Mouse (Mus musculus) limb, embryonic 14.5 days (tissue): ENCODE measurements at regions not wholly inside any gene's neighbourhood (a gene's known extent, or its start where the extent isn't known, plus 50 kb on each side); places are given as distances from the start of the nearest gene placed in this dataset.
A peak's percentile ranks its signal among the peaks of the same experiment; 100 is the strongest.

Experiments
- ATAC-seq: fragments of 200-750 bp; cut with Nextera tagmentation; 2 replicates; pipeline ENCODE4 v1.8.0; 2017; ENCODE audit warnings: low read depth, moderate number of reproducible peaks, moderate TSS enrichment; ENCODE audit not compliant: low FRiP score
- DNase-seq: peaks from one replicate; pipeline ENCODE4 v3.0.0-alpha.2; 2015; ENCODE audit warnings: low spot score
- H3K27ac ChIP-seq: fragments of 300-500 bp; sonication (generic); replicated peaks from 2 replicates; pipeline ENCODE4 v1.5.1; 2014; ENCODE audit warnings: low read depth, mild to moderate bottlenecking, low read length, moderate library complexity, mixed read lengths
- H3K27me3 ChIP-seq: fragments of 300-500 bp; sonication (generic); 2 replicates; pipeline ENCODE4 v1.6.1; 2014; ENCODE audit warnings: low read length, mixed read lengths; ENCODE audit not compliant: control insufficient read depth, insufficient read depth
- H3K36me3 ChIP-seq: fragments of 300-500 bp; sonication (generic); 2 replicates; pipeline ENCODE4 v1.6.1; 2014; ENCODE audit warnings: mild to moderate bottlenecking, low read length, moderate library complexity, mixed read lengths; ENCODE audit not compliant: control insufficient read depth, insufficient read depth
- H3K4me1 ChIP-seq: fragments of 300-500 bp; sonication (generic); 2 replicates; pipeline ENCODE4 v1.6.1; 2014; ENCODE audit warnings: antibody characterized with exemption, low read length, mixed read lengths; ENCODE audit not compliant: control insufficient read depth, insufficient read depth
- H3K4me2 ChIP-seq: fragments of 300-500 bp; sonication (generic); replicated peaks from 2 replicates; pipeline ENCODE4 v1.6.1; 2014; ENCODE audit warnings: low read depth, mild to moderate bottlenecking, low read length, moderate library complexity; ENCODE audit not compliant: severe bottlenecking
- H3K4me3 ChIP-seq: fragments of 300-500 bp; sonication (generic); replicated peaks from 2 replicates; pipeline ENCODE4 v1.5.1; 2014; ENCODE audit warnings: low read length
- H3K9ac ChIP-seq: fragments of 300-500 bp; sonication (generic); 2 replicates; pipeline ENCODE4 v1.6.1; 2014; ENCODE audit warnings: mild to moderate bottlenecking, low read depth, low read length, moderate library complexity; ENCODE audit not compliant: severe bottlenecking
- H3K9me3 ChIP-seq: fragments of 300-500 bp; sonication (generic); 2 replicates; pipeline ENCODE4 v1.6.1; 2016; ENCODE audit warnings: low read length; ENCODE audit not compliant: control insufficient read depth
- POLR2A ChIP-seq: fragments of 200-500 bp; IDR thresholded peaks from 2 replicates; pipeline ENCODE4 v1.8.0; 2012; ENCODE audit warnings: inconsistent platforms, mild to moderate bottlenecking, moderate library complexity, borderline replicate concordance; ENCODE audit not compliant: insufficient read depth, insufficient read length; ENCODE audit errors: extremely low read depth
- WGBS: fragments of 180-500 bp; shearing (Covaris S2); extraction: QIAGEN DNeasy Blood & Tissue Kit; methylation state at CpG from one replicate; pipeline ENCODE4 v1.1.7; 2014; 5-methylcytosine and 5-hydroxymethylcytosine counted together

GRCm38 (mm10) chr10:121150668-121151067, 116.9 kb downstream of the Wif1 start:
- Histone ChIP-seq H3K27ac (peak overlapping the region; percentile 63; the same call in 1 of the 2 replicates), H3K9me3 (no peaks in the 10 kb centered on the region)
- 29% methylated on average over 9 of the region's 9 CpGs for WGBS

GRCm38 (mm10) chr10:121153625-121154024, 119.9 kb downstream of the Wif1 start:
- Histone ChIP-seq H3K9me3 (no peaks in the 10 kb centered on the region), H3K4me1 (peaks cover 11% of the 10 kb centered on the region), H3K36me3 (no peaks in the 10 kb centered on the region), H3K9ac (no peak overlapping the region), H3K4me2 (no peak overlapping the region), H3K27me3 (no peaks in the 10 kb centered on the region), H3K27ac (no peak overlapping the region), H3K4me3 (no peak overlapping the region)
- WGBS = 80% methylated on average over 4 of the region's 4 CpGs
- ATAC-seq (no peak), DNase-seq (no peak)
- TF ChIP-seq POLR2A = no peak

More at GRCm38 (mm10) chr10:121150668-121151067, 116.9 kb downstream of the Wif1 start:
- DNase-seq (peak; percentile 78), ATAC-seq (peak; percentile 74; the same call in 1 of the 2 replicates)
- no peaks in the 10 kb centered on the region for H3K36me3 ChIP-seq
- H3K4me3 ChIP-seq = no peak overlapping the region
- H3K9ac ChIP-seq = no peak overlapping the region
- H3K27me3 ChIP-seq = no peaks in the 10 kb centered on the region
- no peak overlapping the region for H3K4me2 ChIP-seq
- peaks cover 11% of the 10 kb centered on the region for H3K4me1 ChIP-seq
- no peak for TF ChIP-seq POLR2A

- no peak for TF ChIP-seq POLR2A
- no peak for ATAC-seq
- Histone ChIP-seq H3K27me3 (no peaks in the 10 kb centered on the region), H3K9me3 (peaks cover 5% of the 10 kb centered on the region; the same call in 1 of the 2 replicates), H3K4me1 (peaks cover 13% of the 10 kb centered on the region), H3K4me2 (no peak overlapping the region), H3K4me3 (no peak overlapping the region), H3K36me3 (no peaks in the 10 kb centered on the region), H3K27ac (no peak overlapping the region), H3K9ac (no peak overlapping the region)
- no peak for DNase-seq
- 54% methylated on average over 7 of the region's 7 CpGs for WGBS
These were observed 126.7 kb downstream of the Wif1 start for GRCm38 (mm10) chr10:121160499-121160898.

DNA sequence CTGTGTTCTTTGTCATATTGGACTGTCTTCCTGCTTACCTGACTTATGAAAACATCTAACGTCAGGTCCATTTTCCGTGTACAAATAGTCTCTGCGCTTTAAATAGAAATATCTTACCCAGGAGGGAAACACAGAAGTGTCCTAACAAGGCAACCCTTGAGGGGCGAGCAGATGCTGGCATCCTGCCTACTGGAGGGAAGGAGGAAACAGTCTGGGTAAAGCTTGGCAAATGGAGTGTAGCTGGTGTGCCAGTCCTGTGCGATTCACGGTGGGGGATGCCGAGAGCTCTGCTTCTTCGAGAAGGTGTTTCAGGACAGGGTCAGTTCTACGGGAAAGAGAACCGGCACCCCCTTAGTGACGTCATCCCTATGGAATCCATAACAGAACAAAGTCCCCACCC, 127.4 kb downstream of the Wif1 start:
- TF ChIP-seq POLR2A = no peak
- H3K4me3 ChIP-seq = no peak overlapping the region
- peaks cover 13% of the 10 kb centered on the region for H3K4me1 ChIP-seq
- no peak overlapping the region for H3K9ac ChIP-seq
- H3K4me2 ChIP-seq = no peak overlapping the region
- H3K36me3 ChIP-seq = no peaks in the 10 kb centered on the region
- DNase-seq (no peak), ATAC-seq (no peak)
- H3K27ac ChIP-seq = no peak overlapping the region
- WGBS = 72% methylated on average over 11 of the region's 11 CpGs
- H3K9me3 ChIP-seq = peaks cover 5% of the 10 kb centered on the region; the same call in 1 of the 2 replicates
- H3K27me3 ChIP-seq = no peaks in the 10 kb centered on the region

DNA sequence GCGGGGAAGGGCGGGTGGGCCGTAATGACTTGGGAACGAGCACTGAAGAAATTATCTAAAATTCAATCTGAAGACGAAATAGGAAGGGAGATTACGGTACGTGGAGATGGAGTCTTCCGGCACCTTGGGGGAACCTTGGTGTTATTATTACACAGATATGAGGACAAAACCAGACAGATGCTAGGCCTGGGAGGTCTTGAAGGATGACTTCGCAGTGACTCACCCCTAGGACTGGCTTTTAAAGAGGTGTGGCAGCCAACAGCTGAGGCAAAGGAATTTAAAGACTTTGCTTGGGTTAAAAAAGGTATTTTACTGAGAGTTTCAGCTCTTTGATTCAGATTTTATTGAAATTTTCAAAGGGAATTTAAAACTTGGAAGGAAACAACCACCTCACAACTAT, 140.3 kb downstream of the Wif1 start:
- DNase-seq (peak; percentile 27), ATAC-seq (no peak)
- H3K27ac ChIP-seq = no peak overlapping the region
- no peaks in the 10 kb centered on the region for H3K27me3 ChIP-seq
- H3K9me3 ChIP-seq = no peaks in the 10 kb centered on the region
- H3K4me2 ChIP-seq = no peak overlapping the region
- WGBS = 73% methylated on average over 9 of the region's 9 CpGs
- H3K36me3 ChIP-seq = no peaks in the 10 kb centered on the region
- no peak overlapping the region for H3K4me3 ChIP-seq
- no peak for TF ChIP-seq POLR2A
- H3K4me1 ChIP-seq = peaks cover 10% of the 10 kb centered on the region; the same call in 1 of the 2 replicates
- no peak overlapping the region for H3K9ac ChIP-seq

- TF ChIP-seq POLR2A = no peak
- H3K36me3 ChIP-seq = no peaks in the 10 kb centered on the region
- DNase-seq (no peak), ATAC-seq (no peak)
- H3K27me3 ChIP-seq = no peaks in the 10 kb centered on the region
- H3K4me2 ChIP-seq = no peak overlapping the region
- H3K9me3 ChIP-seq = no peaks in the 10 kb centered on the region
- no peak overlapping the region for H3K27ac ChIP-seq
- WGBS = 91% methylated on average over 7 of the region's 7 CpGs
- no peak overlapping the region for H3K9ac ChIP-seq
- H3K4me1 ChIP-seq = no peaks in the 10 kb centered on the region
- H3K4me3 ChIP-seq = no peak overlapping the region
These were observed 155.4 kb downstream of the Wif1 start for GRCm38 (mm10) chr10:121189139-121189538.
